Mouse (Mus musculus): ENCODE data around the gene Crat. TPM values are rescaled to one million over a fixed set of nuclear protein-coding genes. Genes with fewer than 3 reads are reported as not detected.

Crat gene
- polyA plus RNA-seq, 2 experiments, result 15.0 to 27.4 TPM

DNA sequence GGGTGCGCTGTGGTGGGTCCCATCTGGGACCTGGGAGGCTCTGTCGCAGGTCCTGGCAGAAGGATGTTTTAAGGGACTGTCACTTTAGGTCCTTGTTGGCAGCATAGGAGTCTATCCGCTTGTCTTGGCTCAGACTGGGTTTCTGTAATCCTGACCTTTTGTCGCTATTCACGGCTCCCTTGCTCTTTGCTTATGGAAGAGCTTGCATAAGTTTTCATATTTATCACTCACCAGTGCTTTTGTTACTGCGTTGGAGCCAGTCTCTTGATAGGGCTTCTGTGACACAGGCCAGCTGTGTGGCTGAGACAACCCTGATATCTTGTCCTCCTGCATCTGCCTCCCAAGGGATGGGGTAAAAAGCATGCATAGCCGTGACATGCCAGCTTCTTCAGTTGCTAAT, 36.3 kb downstream of the Crat start:
- WGBS (ENCODE audit: insufficient replicate concordance), result 66% methylated on average over 7 of the region's 7 CpGs
- H3K27ac ChIP-seq, result peak overlapping the region; percentile 24; the same call in 1 of the 2 replicates
- H3K4me1 ChIP-seq (replicated peaks; ENCODE audit: control insufficient read depth in 2 of 2, insufficient read depth in 2 of 2, low read length in 1 of 2), result peaks cover 8 to 23% of the 10 kb centered on the region in 2 experiments
- H3K4me2 ChIP-seq (ENCODE audit: low read depth), result no peak overlapping the region
- peak; percentile 38; the same call in 1 of the 2 replicates for ATAC-seq (ENCODE audit: insufficient read depth)
- H3K27me3 ChIP-seq (ENCODE audit: control insufficient read depth, insufficient read depth, low read length), result no peaks in the 10 kb centered on the region
- no peaks in the 10 kb centered on the region for H3K9me3 ChIP-seq (ENCODE audit: control insufficient read depth, low read length)
- H3K4me3 ChIP-seq (ENCODE audit: insufficient read depth in 1 of 2, low read depth in 2 of 2, low read length in 2 of 2), result no peak overlapping the region
- H3K9ac ChIP-seq (replicated peaks), result no peak overlapping the region
- peaks cover 6% of the 10 kb centered on the region for H3K36me3 ChIP-seq (replicated peaks; ENCODE audit: control insufficient read depth, insufficient read depth, low read depth)
- no peak for DNase-seq (ENCODE audit: low read depth in 3 of 3, low spot score in 3 of 3)
- TF ChIP-seq EP300 (IDR thresholded peaks at IDR 0.05; ENCODE audit: low read depth) (0 out of 2 replicates have a peak, but pooled peaks have one; percentile 38), CTCF (IDR thresholded peaks at IDR 0.05; ENCODE audit: low read depth) (no peak)

DNA sequence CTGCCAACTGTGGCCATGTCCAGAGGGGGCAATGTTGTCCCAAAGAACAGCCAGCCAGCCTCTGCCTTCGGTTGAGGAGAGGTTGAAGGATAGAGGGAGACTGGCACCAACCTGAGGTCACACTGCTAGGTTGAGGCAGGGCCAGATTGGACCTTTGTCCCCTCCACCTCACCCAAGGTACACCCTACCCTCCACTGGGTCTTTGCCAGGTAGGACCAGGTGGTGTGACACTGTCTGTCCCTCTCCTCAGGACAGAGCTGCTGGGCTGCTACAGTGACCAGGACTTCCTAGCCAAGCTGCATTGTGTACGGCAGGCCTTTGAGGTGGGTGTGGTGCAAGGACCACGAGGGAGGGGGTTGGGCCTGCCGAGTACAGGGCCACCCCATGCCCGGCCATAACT, 37.9 kb downstream of the Crat start:
- Histone ChIP-seq H3K9ac (replicated peaks) (no peak overlapping the region), H3K36me3 (replicated peaks; ENCODE audit: control insufficient read depth, insufficient read depth, low read depth) (peaks cover 16% of the 10 kb centered on the region)
- 74% methylated on average over 5 of the region's 5 CpGs for WGBS (ENCODE audit: insufficient replicate concordance)

DNA sequence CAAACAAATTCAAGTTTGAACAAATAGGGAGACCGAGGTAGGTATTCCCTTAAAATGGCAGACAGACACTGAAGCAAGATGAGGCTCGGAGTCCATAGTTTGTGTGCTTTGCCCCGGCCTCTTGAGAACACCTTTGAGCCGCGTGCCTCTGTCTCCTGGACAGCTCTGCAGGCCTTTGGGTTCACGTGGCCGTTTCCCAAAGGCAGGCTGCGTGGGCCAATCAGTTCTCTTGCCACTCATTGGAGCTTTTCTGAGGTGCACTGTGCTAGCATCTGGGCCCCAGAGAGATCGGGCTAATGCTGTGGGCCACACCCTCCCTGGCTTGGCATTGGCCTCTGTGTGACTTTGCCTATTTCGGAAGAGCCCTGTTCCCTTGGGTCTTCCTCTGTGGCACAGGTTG, 39.7 kb downstream of the Crat start:
- Histone ChIP-seq H3K4me1 (replicated peaks; ENCODE audit: control insufficient read depth in 2 of 2, insufficient read depth in 2 of 2, low read length in 1 of 2) (peaks cover 5 to 18% of the 10 kb centered on the region in 2 experiments), H3K9me3 (ENCODE audit: control insufficient read depth, low read length) (no peaks in the 10 kb centered on the region), H3K27me3 (ENCODE audit: control insufficient read depth, insufficient read depth, low read length) (no peaks in the 10 kb centered on the region), H3K4me2 (ENCODE audit: low read depth) (no peak overlapping the region), H3K27ac (no peak overlapping the region), H3K4me3 (ENCODE audit: insufficient read depth in 1 of 2, low read depth in 2 of 2, low read length in 2 of 2) (no peak overlapping the region), H3K9ac (replicated peaks) (no peak overlapping the region), H3K36me3 (replicated peaks; ENCODE audit: control insufficient read depth, insufficient read depth, low read depth) (peaks cover 24% of the 10 kb centered on the region)
- TF ChIP-seq EP300 (IDR thresholded peaks at IDR 0.05; ENCODE audit: low read depth) (no peak), CTCF (IDR thresholded peaks at IDR 0.05; ENCODE audit: low read depth) (no peak)
- DNase-seq (ENCODE audit: low read depth in 3 of 3, low spot score in 3 of 3), result no peak
- WGBS (ENCODE audit: insufficient replicate concordance), result 76% methylated on average over 10 of the region's 10 CpGs
- ATAC-seq (ENCODE audit: insufficient read depth), result no peak

More for the DNA sequence above, 37.9 kb downstream of the Crat start:
- DNase-seq (ENCODE audit: low read depth in 3 of 3, low spot score in 3 of 3) (no peak), ATAC-seq (ENCODE audit: insufficient read depth) (no peak)
- no peaks in the 10 kb centered on the region for H3K27me3 ChIP-seq (ENCODE audit: control insufficient read depth, insufficient read depth, low read length)
- H3K4me1 ChIP-seq (replicated peaks; ENCODE audit: control insufficient read depth in 2 of 2, insufficient read depth in 2 of 2, low read length in 1 of 2), result peaks cover 8 to 23% of the 10 kb centered on the region in 2 experiments
- no peak overlapping the region for H3K4me3 ChIP-seq (ENCODE audit: insufficient read depth in 1 of 2, low read depth in 2 of 2, low read length in 2 of 2)
- no peak overlapping the region for H3K4me2 ChIP-seq (ENCODE audit: low read depth)
- no peak overlapping the region for H3K27ac ChIP-seq
- no peaks in the 10 kb centered on the region for H3K9me3 ChIP-seq (ENCODE audit: control insufficient read depth, low read length)
- TF ChIP-seq CTCF (IDR thresholded peaks at IDR 0.05; ENCODE audit: low read depth) (peak; percentile 47), EP300 (IDR thresholded peaks at IDR 0.05; ENCODE audit: low read depth) (no peak)

DNA sequence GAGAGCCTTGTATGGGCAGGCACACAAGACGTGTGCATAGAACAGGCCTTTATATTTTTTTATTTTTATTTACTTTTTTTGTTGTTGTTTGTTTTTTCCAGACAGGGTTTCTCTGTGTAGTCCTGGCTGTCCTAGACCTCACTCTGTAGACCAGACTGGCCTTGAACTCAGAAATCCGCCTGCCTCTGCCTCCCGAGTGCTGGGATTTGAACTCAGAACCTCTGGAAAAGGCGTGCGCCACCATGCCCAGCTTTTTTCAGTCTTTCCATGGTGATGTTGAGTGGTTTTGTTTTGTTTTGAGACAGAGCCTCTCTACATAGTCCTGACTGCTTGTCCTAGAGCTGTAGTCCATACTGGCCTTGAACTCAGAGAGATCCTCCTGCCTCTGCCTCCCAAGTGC, 42.9 kb downstream of the Crat start:
- no peak overlapping the region for H3K27ac ChIP-seq
- TF ChIP-seq CTCF (IDR thresholded peaks at IDR 0.05; ENCODE audit: low read depth) (no peak), EP300 (IDR thresholded peaks at IDR 0.05; ENCODE audit: low read depth) (no peak)
- no peak overlapping the region for H3K4me2 ChIP-seq (ENCODE audit: low read depth)
- H3K4me3 ChIP-seq (ENCODE audit: insufficient read depth in 1 of 2, low read depth in 2 of 2, low read length in 2 of 2), result no peak overlapping the region
- no peak overlapping the region for H3K9ac ChIP-seq (replicated peaks)
- no peaks in the 10 kb centered on the region for H3K4me1 ChIP-seq (replicated peaks; ENCODE audit: control insufficient read depth in 2 of 2, insufficient read depth in 2 of 2, low read length in 1 of 2)
- 87% methylated on average over 5 of the region's 5 CpGs for WGBS (ENCODE audit: insufficient replicate concordance)
- peaks cover 28% of the 10 kb centered on the region for H3K36me3 ChIP-seq (replicated peaks; ENCODE audit: control insufficient read depth, insufficient read depth, low read depth)
- no peaks in the 10 kb centered on the region for H3K27me3 ChIP-seq (ENCODE audit: control insufficient read depth, insufficient read depth, low read length)
- DNase-seq (ENCODE audit: low read depth in 3 of 3, low spot score in 3 of 3), result no peak
- no peaks in the 10 kb centered on the region for H3K9me3 ChIP-seq (ENCODE audit: control insufficient read depth, low read length)
- ATAC-seq (ENCODE audit: insufficient read depth), result no peak

DNA sequence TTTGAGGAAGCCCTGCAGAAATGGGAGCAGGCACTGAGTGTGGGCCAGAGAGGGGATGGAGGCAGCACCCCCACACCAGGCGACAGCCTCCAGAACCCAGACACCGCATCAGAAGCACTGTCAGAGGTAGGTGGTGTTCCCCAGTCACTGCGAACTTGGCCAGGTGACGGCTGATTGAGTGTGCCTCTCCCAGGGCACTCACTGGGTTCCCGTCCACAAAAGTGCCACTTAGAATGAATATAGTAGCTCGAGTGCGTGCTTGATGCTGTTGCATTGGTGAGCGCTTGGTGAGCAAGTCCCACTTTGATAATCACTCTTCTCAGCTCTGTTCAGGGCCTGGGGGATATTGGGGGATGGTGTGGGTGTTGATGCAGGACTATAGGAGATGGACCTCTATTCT, 44.1 kb downstream of the Crat start:
- H3K9ac ChIP-seq (replicated peaks), result no peak overlapping the region
- no peaks in the 10 kb centered on the region for H3K27me3 ChIP-seq (ENCODE audit: control insufficient read depth, insufficient read depth, low read length)
- H3K9me3 ChIP-seq (ENCODE audit: control insufficient read depth, low read length), result no peaks in the 10 kb centered on the region
- no peak overlapping the region for H3K4me3 ChIP-seq (ENCODE audit: insufficient read depth in 1 of 2, low read depth in 2 of 2, low read length in 2 of 2)
- H3K4me2 ChIP-seq (ENCODE audit: low read depth), result no peak overlapping the region
- TF ChIP-seq EP300 (IDR thresholded peaks at IDR 0.05; ENCODE audit: low read depth) (no peak), CTCF (IDR thresholded peaks at IDR 0.05; ENCODE audit: low read depth) (no peak)
- WGBS (ENCODE audit: insufficient replicate concordance), result 84% methylated on average over 8 of the region's 8 CpGs
- H3K36me3 ChIP-seq (replicated peaks; ENCODE audit: control insufficient read depth, insufficient read depth, low read depth), result peaks cover 26% of the 10 kb centered on the region
- ATAC-seq (ENCODE audit: insufficient read depth) (no peak), DNase-seq (ENCODE audit: low read depth in 3 of 3, low spot score in 3 of 3) (no peak)
- H3K4me1 ChIP-seq (replicated peaks; ENCODE audit: control insufficient read depth in 2 of 2, insufficient read depth in 2 of 2, low read length in 1 of 2), result no peaks in the 10 kb centered on the region
- H3K27ac ChIP-seq, result no peak overlapping the region
